Mouse (Mus musculus): ENCODE measurements around the gene Cnr1. TPM values are rescaled to one million over a fixed set of nuclear protein-coding genes. Genes with fewer than 3 reads are reported as not detected.

The Cnr1 gene
- total and polyA plus RNA-seq, 2 experiments: not detected

GRCm38 (mm10) chr4:33926010-33926409 lies 1.6 kb downstream of the Cnr1 start:
- Histone ChIP-seq H3K27me3 (ENCODE audit: control insufficient read depth, insufficient read depth, low read length) (peaks cover 18% of the 10 kb centered on the region), H3K4me1 (ENCODE audit: control insufficient read depth, insufficient read depth, low read length) (peaks cover 2% of the 10 kb centered on the region; the same call in 1 of the 2 replicates), H3K27ac (replicated peaks; ENCODE audit: insufficient read depth, low read depth, low read length) (no peak overlapping the region), H3K4me3 (ENCODE audit: insufficient read depth, low read depth, low read length) (no peak overlapping the region), H3K36me3 (ENCODE audit: control insufficient read depth, insufficient read depth, low read length) (no peaks in the 10 kb centered on the region), H3K9ac (ENCODE audit: low read depth, low read length) (no peak overlapping the region), H3K79me2 (ENCODE audit: control insufficient read depth, insufficient read depth, low read length) (no peaks in the 10 kb centered on the region)
- 59% methylated on average over 6 of the region's 6 CpGs for WGBS
- TF ChIP-seq POLR2A (IDR thresholded peaks at IDR 0.05; ENCODE audit: extremely low read depth, insufficient read depth, low read length): no peak
- TF ChIP-seq CTCF (IDR thresholded peaks at IDR 0.05; ENCODE audit: low read depth, low read length): no peak
- no peak for DNase-seq (ENCODE audit: extremely low read depth, low read depth, low spot score)

DNA sequence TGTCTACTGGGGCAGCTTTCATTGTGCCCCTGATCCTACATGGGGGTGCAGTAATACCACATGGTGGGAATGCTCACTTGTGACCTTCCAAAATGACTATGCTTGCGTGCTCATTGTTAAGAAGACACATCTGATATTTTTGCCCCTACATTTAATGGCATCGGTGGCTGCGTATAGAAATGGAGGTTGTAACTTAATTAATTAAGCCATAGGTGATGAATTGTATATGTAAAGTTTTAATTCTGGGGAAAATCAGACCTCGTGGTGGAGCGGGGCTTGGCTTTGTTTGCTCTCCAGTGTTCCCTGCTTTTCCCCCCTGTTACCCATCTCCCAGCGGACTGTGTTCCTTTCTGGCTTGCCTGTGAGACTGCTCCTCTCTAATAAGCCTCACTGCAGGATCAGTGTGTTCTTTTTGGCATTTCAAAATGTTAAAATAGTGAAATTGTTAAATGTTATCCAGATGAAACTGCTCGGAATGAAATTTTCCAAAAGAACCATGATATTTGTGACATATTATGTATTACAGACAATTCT lies 2.4 kb downstream of the Cnr1 start:
- Histone ChIP-seq H3K27me3 (ENCODE audit: control insufficient read depth, insufficient read depth, low read length) (peaks cover 18% of the 10 kb centered on the region), H3K36me3 (ENCODE audit: control insufficient read depth, insufficient read depth, low read length) (no peaks in the 10 kb centered on the region), H3K4me1 (ENCODE audit: control insufficient read depth, insufficient read depth, low read length) (peaks cover 2% of the 10 kb centered on the region; the same call in 1 of the 2 replicates), H3K4me3 (ENCODE audit: insufficient read depth, low read depth, low read length) (no peak overlapping the region), H3K79me2 (ENCODE audit: control insufficient read depth, insufficient read depth, low read length) (no peaks in the 10 kb centered on the region), H3K9ac (ENCODE audit: low read depth, low read length) (no peak overlapping the region), H3K27ac (replicated peaks; ENCODE audit: insufficient read depth, low read depth, low read length) (no peak overlapping the region)
- no peak for DNase-seq (ENCODE audit: extremely low read depth, low read depth, low spot score)
- no peak for TF ChIP-seq POLR2A (IDR thresholded peaks at IDR 0.05; ENCODE audit: extremely low read depth, insufficient read depth, low read length)
- TF ChIP-seq CTCF (IDR thresholded peaks at IDR 0.05; ENCODE audit: low read depth, low read length): no peak
- 79% methylated on average over 7 of the region's 7 CpGs for WGBS

GRCm38 (mm10) chr4:33927644-33928043 lies 3.3 kb downstream of the Cnr1 start:
- no peak overlapping the region for H3K9ac ChIP-seq (ENCODE audit: low read depth, low read length)
- 86% methylated on average over 3 of the region's 3 CpGs for WGBS
- H3K27ac ChIP-seq (replicated peaks; ENCODE audit: insufficient read depth, low read depth, low read length): no peak overlapping the region
- H3K4me3 ChIP-seq (ENCODE audit: insufficient read depth, low read depth, low read length): no peak overlapping the region
- H3K4me1 ChIP-seq (ENCODE audit: control insufficient read depth, insufficient read depth, low read length): peaks cover 2% of the 10 kb centered on the region; the same call in 1 of the 2 replicates
- DNase-seq (ENCODE audit: extremely low read depth, low read depth, low spot score): no peak
- H3K27me3 ChIP-seq (ENCODE audit: control insufficient read depth, insufficient read depth, low read length): peaks cover 18% of the 10 kb centered on the region
- no peaks in the 10 kb centered on the region for H3K79me2 ChIP-seq (ENCODE audit: control insufficient read depth, insufficient read depth, low read length)
- H3K36me3 ChIP-seq (ENCODE audit: control insufficient read depth, insufficient read depth, low read length): no peaks in the 10 kb centered on the region
- no peak for TF ChIP-seq POLR2A (IDR thresholded peaks at IDR 0.05; ENCODE audit: extremely low read depth, insufficient read depth, low read length)

- TF ChIP-seq POLR2A (IDR thresholded peaks at IDR 0.05; ENCODE audit: extremely low read depth, insufficient read depth, low read length) (no peak), CTCF (IDR thresholded peaks at IDR 0.05; ENCODE audit: low read depth, low read length) (no peak)
- Histone ChIP-seq H3K27ac (replicated peaks; ENCODE audit: insufficient read depth, low read depth, low read length) (no peak overlapping the region), H3K36me3 (ENCODE audit: control insufficient read depth, insufficient read depth, low read length) (no peaks in the 10 kb centered on the region), H3K4me3 (ENCODE audit: insufficient read depth, low read depth, low read length) (no peak overlapping the region), H3K4me1 (ENCODE audit: control insufficient read depth, insufficient read depth, low read length) (peaks cover 2% of the 10 kb centered on the region; the same call in 1 of the 2 replicates), H3K79me2 (ENCODE audit: control insufficient read depth, insufficient read depth, low read length) (no peaks in the 10 kb centered on the region), H3K9ac (ENCODE audit: low read depth, low read length) (no peak overlapping the region), H3K27me3 (ENCODE audit: control insufficient read depth, insufficient read depth, low read length) (peaks cover 17% of the 10 kb centered on the region)
- WGBS: 67% methylated on average over 1 of the region's 1 CpGs
- DNase-seq (ENCODE audit: extremely low read depth, low read depth, low spot score): no peak
These were observed 4.1 kb downstream of the Cnr1 start for GRCm38 (mm10) chr4:33928450-33928849.

GRCm38 (mm10) chr4:33931347-33931746 lies 7.0 kb downstream of the Cnr1 start:
- no peak overlapping the region for H3K27ac ChIP-seq (replicated peaks; ENCODE audit: insufficient read depth, low read depth, low read length)
- no peak overlapping the region for H3K9ac ChIP-seq (ENCODE audit: low read depth, low read length)
- no peaks in the 10 kb centered on the region for H3K79me2 ChIP-seq (ENCODE audit: control insufficient read depth, insufficient read depth, low read length)
- TF ChIP-seq CTCF (IDR thresholded peaks at IDR 0.05; ENCODE audit: low read depth, low read length) (no peak), POLR2A (IDR thresholded peaks at IDR 0.05; ENCODE audit: extremely low read depth, insufficient read depth, low read length) (no peak)
- WGBS: 82% methylated on average over 8 of the region's 8 CpGs
- H3K27me3 ChIP-seq (ENCODE audit: control insufficient read depth, insufficient read depth, low read length): no peaks in the 10 kb centered on the region
- no peaks in the 10 kb centered on the region for H3K36me3 ChIP-seq (ENCODE audit: control insufficient read depth, insufficient read depth, low read length)
- DNase-seq (ENCODE audit: extremely low read depth, low read depth, low spot score): no peak
- H3K4me1 ChIP-seq (ENCODE audit: control insufficient read depth, insufficient read depth, low read length): no peaks in the 10 kb centered on the region
- H3K4me3 ChIP-seq (ENCODE audit: insufficient read depth, low read depth, low read length): no peak overlapping the region

- TF ChIP-seq CTCF (IDR thresholded peaks at IDR 0.05; ENCODE audit: low read depth, low read length): no peak
- no peak for TF ChIP-seq POLR2A (IDR thresholded peaks at IDR 0.05; ENCODE audit: extremely low read depth, insufficient read depth, low read length)
- H3K4me3 ChIP-seq (ENCODE audit: insufficient read depth, low read depth, low read length): no peak overlapping the region
- H3K27ac ChIP-seq (replicated peaks; ENCODE audit: insufficient read depth, low read depth, low read length): no peak overlapping the region
- H3K79me2 ChIP-seq (ENCODE audit: control insufficient read depth, insufficient read depth, low read length): no peaks in the 10 kb centered on the region
- H3K36me3 ChIP-seq (ENCODE audit: control insufficient read depth, insufficient read depth, low read length): no peaks in the 10 kb centered on the region
- WGBS: 70% methylated on average over 5 of the region's 5 CpGs
- no peaks in the 10 kb centered on the region for H3K4me1 ChIP-seq (ENCODE audit: control insufficient read depth, insufficient read depth, low read length)
- no peaks in the 10 kb centered on the region for H3K27me3 ChIP-seq (ENCODE audit: control insufficient read depth, insufficient read depth, low read length)
- DNase-seq (ENCODE audit: extremely low read depth, low read depth, low spot score): no peak
- no peak overlapping the region for H3K9ac ChIP-seq (ENCODE audit: low read depth, low read length)
These were observed 17.2 kb downstream of the Cnr1 start for GRCm38 (mm10) chr4:33941557-33941956.

Measured in liver, adult 2 months (tissue).